Mouse (Mus musculus) hindbrain, embryonic 13.5 days (tissue): Measurements from ENCODE around the gene Foxj2. TPM values are rescaled to one million over a fixed set of nuclear protein-coding genes. Genes with fewer than 3 reads are reported as not detected.

Experiments
- ATAC-seq: fragments of 200-750 bp; cut with Nextera tagmentation; 2 replicates; pipeline ENCODE4 v1.8.0; 2017; ENCODE audit warnings: moderate TSS enrichment; ENCODE audit not compliant: low FRiP score
- H3K27ac ChIP-seq: fragments of 300-500 bp; sonication (generic); 2 replicates; pipeline ENCODE4 v1.5.1; 2015; ENCODE audit warnings: inconsistent platforms, mild to moderate bottlenecking, moderate library complexity
- H3K27me3 ChIP-seq: fragments of 300-500 bp; sonication (generic); 2 replicates; pipeline ENCODE4 v1.6.1; 2015; ENCODE audit warnings: mild to moderate bottlenecking, inconsistent platforms
- H3K36me3 ChIP-seq: fragments of 300-500 bp; sonication (generic); 2 replicates; pipeline ENCODE4 v1.6.1; 2015; ENCODE audit warnings: mild to moderate bottlenecking, inconsistent platforms
- H3K4me1 ChIP-seq: fragments of 300-500 bp; sonication (generic); replicated peaks from 2 replicates; pipeline ENCODE4 v1.6.1; 2015; ENCODE audit warnings: inconsistent platforms
- H3K4me2 ChIP-seq: fragments of 300-500 bp; sonication (generic); 2 replicates; pipeline ENCODE4 v1.6.1; 2015; ENCODE audit warnings: inconsistent platforms, mild to moderate bottlenecking, moderate library complexity
- H3K4me3 ChIP-seq: fragments of 300-500 bp; sonication (generic); 2 replicates; pipeline ENCODE4 v1.5.1; 2015; ENCODE audit warnings: mild to moderate bottlenecking, inconsistent platforms
- H3K9ac ChIP-seq: fragments of 300-500 bp; sonication (generic); 2 replicates; pipeline ENCODE4 v1.6.1; 2015; ENCODE audit warnings: mild to moderate bottlenecking, inconsistent platforms
- H3K9me3 ChIP-seq: fragments of 300-500 bp; sonication (generic); 2 replicates; pipeline ENCODE4 v1.6.1; 2016; ENCODE audit warnings: inconsistent platforms
- WGBS: fragments of 180-500 bp; shearing (Covaris S2); methylation state at CpG from one replicate; pipeline ENCODE4 v1.1.7; 2015; 5-methylcytosine and 5-hydroxymethylcytosine counted together
- polyA plus RNA-seq: library from polyadenylated mRNA; unstranded; fragments of >200 nt; fragmentation: Nextera tagmentation; extraction: Ambion mirVana; gene quantifications from 2 replicates; pipeline ENCODE4 v1.2.1, GENCODE M21; 2015

Foxj2 gene
- polyA plus RNA-seq, 1 experiment from 2014 or later = 6.2 TPM

DNA sequence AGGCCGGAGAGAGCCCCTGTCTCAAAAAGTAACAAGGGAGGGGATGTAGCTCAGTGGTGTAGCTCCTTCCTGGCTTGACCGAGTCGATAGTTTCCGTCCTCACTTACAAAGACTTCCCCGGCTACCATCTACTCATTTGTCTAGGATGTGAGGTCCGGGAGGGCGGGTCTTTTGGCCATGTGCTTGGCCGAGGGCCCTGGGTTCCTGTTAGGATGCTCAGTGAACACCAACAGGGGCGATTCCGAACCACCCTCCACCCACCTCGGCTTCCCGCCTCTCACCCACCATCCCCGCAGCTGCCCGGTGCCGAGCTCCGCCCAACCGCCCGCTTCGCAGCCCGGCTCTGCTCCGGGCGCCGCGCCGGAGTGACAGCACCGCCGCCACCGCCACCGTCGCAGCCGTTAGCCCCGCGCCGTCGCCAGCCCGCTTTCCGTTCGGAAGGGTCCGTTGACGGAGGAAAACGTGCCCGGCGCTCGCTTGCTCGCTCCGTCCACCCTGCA lies 18.4 kb upstream of the Foxj2 start, which contains the start of gene Slc2a3:
TSS of gene Slc2a3 (minus strand) at position 340 of the 500 bp plus-strand sequence.
- Histone ChIP-seq H3K4me1 (peaks cover 14% of the 10 kb centered on the region), H3K4me3 (peak within 1 kb of the TSS; percentile 63), H3K4me2 (peak within 1 kb of the TSS; percentile 91), H3K9me3 (no peaks in the 10 kb centered on the region), H3K27ac (peak within 1 kb of the TSS; percentile 35; the same call in 1 of the 2 replicates), H3K36me3 (no peaks in the 10 kb centered on the region), H3K27me3 (peaks cover 28% of the 10 kb centered on the region), H3K9ac (peak within 1 kb of the TSS; percentile 81)
- ATAC-seq = peak; percentile 75
- WGBS = 1% methylated on average over 45 of the region's 46 CpGs

DNA sequence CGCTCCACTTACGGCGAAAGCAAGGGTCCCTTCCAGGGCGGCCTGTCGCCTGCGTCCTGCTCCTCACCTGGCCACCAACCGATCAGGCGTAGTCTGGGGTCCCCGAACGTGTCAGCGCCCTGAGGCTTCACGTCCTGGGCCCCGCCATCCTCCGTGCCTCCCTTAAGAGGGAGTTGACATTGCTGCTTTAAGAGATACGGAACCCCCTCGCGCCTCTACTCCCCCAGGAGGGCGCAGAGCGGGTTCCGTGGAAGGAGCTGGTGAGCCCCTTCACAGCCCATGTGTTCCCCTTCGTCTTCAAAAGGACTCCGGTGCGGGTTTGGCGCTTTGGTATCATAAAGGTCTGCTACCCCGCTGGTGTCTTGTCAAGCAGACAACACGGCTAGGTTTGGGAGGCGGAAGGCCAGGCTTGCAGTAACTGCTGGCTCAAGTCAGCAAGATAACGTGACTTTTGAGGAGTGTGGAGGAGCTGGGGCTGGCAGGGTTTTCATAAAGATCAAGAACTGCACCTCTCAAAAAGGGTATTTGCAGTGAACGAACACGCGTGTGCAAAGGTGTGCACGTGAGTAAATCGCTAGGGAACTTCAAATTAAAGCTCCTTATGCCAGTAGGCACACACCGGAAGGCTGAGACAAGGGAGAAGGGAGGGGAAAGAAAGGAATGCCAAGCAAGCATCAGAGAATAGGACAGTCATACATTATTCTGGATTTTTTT lies 17.8 kb upstream of the Foxj2 start:
- H3K4me3 ChIP-seq = peak overlapping the region; percentile 63
- H3K27me3 ChIP-seq = peaks cover 28% of the 10 kb centered on the region
- H3K36me3 ChIP-seq = no peaks in the 10 kb centered on the region
- no peaks in the 10 kb centered on the region for H3K9me3 ChIP-seq
- H3K27ac ChIP-seq = peak overlapping the region; percentile 35; the same call in 1 of the 2 replicates
- peak overlapping the region; percentile 91 for H3K4me2 ChIP-seq
- peak overlapping the region; percentile 81 for H3K9ac ChIP-seq
- WGBS = 3% methylated on average over 34 of the region's 34 CpGs
- ATAC-seq = peak; percentile 78
- H3K4me1 ChIP-seq = peaks cover 14% of the 10 kb centered on the region

DNA sequence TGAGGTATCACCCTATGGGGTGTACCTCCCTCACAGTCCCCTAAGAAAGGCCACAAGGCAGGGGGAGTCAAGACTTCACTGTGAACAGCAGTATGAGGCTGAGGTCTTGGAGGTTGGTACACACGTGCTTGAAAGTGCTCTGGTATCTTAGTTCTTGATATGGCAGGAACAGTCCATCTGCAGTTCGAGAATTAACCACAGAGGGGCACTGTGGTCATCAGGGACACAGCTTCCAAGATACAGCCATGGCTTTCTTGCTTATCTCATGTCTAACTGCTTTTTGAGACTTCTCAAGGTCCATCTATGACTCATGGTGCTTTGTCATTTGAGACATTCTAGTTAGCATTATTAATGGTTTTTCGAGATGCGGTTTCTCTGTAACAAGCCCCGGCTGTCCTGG lies 15.3 kb upstream of the Foxj2 start:
- H3K4me1 ChIP-seq = peaks cover 14% of the 10 kb centered on the region
- H3K9ac ChIP-seq = no peak overlapping the region
- H3K4me3 ChIP-seq = no peak overlapping the region
- peaks cover 33% of the 10 kb centered on the region for H3K27me3 ChIP-seq
- H3K27ac ChIP-seq = no peak overlapping the region
- no peaks in the 10 kb centered on the region for H3K9me3 ChIP-seq
- ATAC-seq = no peak
- H3K36me3 ChIP-seq = no peaks in the 10 kb centered on the region
- no peak overlapping the region for H3K4me2 ChIP-seq
- WGBS = 35% methylated on average over 5 of the region's 5 CpGs

DNA sequence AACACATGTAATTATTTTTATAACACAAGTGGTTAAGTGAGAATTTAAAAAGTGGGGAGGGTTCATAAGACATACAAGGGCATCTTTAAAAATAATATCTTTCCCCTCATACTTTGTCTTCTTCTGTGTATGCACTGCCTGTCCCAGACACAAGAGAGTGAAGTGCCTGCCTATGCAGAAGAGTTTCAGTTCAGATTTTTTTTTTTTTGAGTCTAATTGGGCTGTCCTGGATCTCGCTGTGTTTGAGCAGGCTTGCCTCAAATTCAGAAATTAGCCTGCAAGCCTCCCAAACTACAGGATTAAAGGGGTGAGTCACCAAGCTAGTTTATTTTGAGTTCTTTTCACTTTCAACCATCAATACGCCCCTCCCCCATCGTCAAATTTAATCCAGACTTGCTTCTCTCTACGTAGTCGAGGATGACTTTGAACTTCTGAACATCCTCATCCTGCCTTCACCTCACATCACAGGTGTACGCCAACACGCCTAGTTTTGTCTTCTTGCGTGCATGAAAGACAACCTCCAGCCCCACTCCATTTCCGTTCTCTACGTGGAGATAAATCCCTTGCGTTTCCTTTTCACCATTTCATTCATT lies 9.6 kb upstream of the Foxj2 start:
- Histone ChIP-seq H3K27ac (peak overlapping the region; percentile 98), H3K36me3 (no peaks in the 10 kb centered on the region), H3K4me2 (peak overlapping the region; percentile 62), H3K4me1 (peaks cover 12% of the 10 kb centered on the region), H3K9me3 (no peaks in the 10 kb centered on the region), H3K27me3 (0 out of 2 replicates have a peak, but pooled peaks cover 5% of the 10 kb centered on the region), H3K4me3 (peak overlapping the region; percentile 66), H3K9ac (peak overlapping the region; percentile 62)
- ATAC-seq = peak; percentile 3; the same call in 1 of the 2 replicates
- under 1% methylated on average over 11 of the region's 11 CpGs for WGBS

DNA sequence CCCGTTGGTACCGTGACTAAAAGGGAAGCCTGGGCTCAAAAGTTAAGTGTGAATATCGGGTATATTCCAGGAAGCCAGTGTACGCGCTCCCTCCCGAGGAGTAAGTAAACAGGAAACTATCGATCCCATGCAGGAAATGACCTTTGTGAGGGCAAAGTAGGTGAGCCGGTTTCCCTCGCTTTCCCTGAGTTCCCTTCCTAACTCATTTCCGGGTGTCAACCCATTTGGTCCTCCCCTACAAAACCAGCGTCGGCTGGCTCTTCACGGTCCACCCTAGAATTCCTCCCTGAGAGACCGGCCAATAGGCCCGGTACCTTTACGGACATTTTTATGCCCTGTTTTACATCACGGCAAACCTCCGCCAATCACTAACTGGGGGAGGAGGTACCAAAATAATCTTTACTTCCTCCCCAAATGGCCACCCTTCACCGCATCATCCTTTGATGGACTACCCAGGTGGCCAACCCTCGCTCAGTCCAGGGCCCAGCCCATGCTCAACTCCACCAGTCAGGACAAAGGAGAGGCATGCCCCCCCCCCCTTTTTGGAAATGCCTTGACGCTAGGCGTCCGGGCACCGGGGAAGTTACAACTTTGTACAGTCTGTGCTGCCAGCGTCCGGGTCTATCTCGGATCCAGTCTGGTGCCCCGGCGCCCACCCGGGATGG lies 9.0 kb upstream of the Foxj2 start:
- H3K36me3 ChIP-seq = no peaks in the 10 kb centered on the region
- H3K4me2 ChIP-seq = peak overlapping the region; percentile 62
- peak overlapping the region; percentile 80 for H3K9ac ChIP-seq
- H3K9me3 ChIP-seq = no peaks in the 10 kb centered on the region
- WGBS = under 1% methylated on average over 30 of the region's 30 CpGs
- H3K4me1 ChIP-seq = peaks cover 12% of the 10 kb centered on the region
- 0 out of 2 replicates have a peak, but pooled peaks cover 5% of the 10 kb centered on the region for H3K27me3 ChIP-seq
- peak; percentile 100 for ATAC-seq
- H3K27ac ChIP-seq = peak overlapping the region; percentile 98
- peak overlapping the region; percentile 66 for H3K4me3 ChIP-seq

DNA sequence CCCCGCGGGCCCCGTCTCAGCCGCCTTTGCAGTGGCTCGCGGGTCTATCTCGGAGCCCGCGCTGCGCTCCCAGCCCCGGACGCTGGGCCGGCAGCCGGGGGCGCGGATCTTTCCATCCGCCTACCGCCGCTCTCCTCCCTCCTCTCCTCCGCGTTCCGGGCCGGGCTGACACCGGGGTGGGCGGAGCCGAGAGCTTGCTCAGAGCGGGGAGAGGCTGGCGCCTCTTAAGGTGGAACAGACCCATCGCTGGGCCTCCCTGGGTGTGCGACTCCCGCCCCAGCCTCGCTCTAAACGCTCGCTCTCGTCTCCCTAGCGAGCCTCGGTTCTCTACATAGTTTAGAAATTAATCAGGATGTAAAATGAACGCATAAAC lies 8.4 kb upstream of the Foxj2 start:
- peak; percentile 94 for ATAC-seq
- WGBS = under 1% methylated on average over 35 of the region's 38 CpGs
- peak overlapping the region; percentile 98 for H3K27ac ChIP-seq
- peak overlapping the region; percentile 62 for H3K4me2 ChIP-seq
- 0 out of 2 replicates have a peak, but pooled peaks cover 5% of the 10 kb centered on the region for H3K27me3 ChIP-seq
- H3K9ac ChIP-seq = peak overlapping the region; percentile 80
- H3K36me3 ChIP-seq = no peaks in the 10 kb centered on the region
- H3K4me1 ChIP-seq = peaks cover 12% of the 10 kb centered on the region
- H3K4me3 ChIP-seq = peak overlapping the region; percentile 66
- H3K9me3 ChIP-seq = no peaks in the 10 kb centered on the region

DNA sequence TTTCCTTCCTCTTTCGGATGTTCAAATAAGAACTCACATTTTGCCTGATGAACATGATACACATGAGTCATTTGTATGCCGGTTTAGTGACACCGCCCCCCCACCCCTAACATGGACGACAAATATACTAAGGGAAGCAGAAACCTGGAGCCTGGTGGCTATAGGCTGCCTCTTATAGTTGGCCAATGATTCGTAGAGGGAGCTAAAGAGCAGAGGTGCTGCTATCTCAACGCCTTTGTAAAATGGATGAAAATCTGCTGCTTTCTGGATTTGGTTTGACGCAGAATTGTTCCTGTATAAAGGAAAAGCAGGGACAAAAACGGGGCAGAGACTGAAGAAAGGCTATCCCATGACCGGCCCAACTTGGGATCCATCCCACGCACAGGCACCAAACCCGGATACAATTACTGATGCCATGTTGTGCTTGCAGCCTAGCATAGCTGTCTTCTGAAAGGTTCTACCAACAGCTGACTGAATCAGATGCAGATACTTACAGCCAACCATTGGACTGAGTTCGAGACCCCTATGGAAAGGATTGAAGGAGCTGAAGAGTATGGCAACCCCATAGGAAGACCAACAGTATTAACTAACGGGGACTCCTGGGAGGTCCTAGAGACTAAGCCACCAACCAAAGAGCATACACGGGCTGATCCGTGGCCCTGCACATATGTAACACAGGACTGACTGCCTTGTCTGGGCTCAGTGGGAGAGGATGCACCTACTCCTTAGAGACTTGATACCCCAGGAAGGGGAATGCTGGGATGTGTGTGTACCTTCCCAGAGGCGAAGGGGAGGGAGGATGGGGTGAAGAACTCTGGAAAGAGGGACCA lies 7.7 kb upstream of the Foxj2 start:
- 26% methylated on average over 16 of the region's 16 CpGs for WGBS
- ATAC-seq = no peak
- peak overlapping the region; percentile 98 for H3K27ac ChIP-seq

DNA sequence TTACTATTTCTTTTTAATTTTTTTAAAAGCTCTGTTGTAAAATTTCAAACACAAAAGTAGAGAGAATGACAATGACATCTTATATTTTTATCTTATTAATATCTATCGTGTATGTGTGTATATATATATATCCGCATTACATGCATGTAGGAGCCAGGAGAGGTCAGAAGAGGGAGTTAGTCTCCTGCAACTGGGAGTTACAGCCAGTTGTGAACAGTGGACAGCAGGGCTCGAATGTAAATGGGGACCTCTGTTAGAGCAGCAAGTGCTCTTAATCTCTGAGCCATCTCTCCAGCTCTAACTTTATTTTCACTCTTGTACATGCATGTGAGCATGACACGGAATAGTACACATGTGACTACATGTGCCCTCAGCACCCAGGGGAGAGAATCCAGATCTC lies 7.0 kb upstream of the Foxj2 start:
- no peak overlapping the region for H3K4me3 ChIP-seq
- no peaks in the 10 kb centered on the region for H3K36me3 ChIP-seq
- 0 out of 2 replicates have a peak, but pooled peaks cover 5% of the 10 kb centered on the region for H3K27me3 ChIP-seq
- no peaks in the 10 kb centered on the region for H3K9me3 ChIP-seq
- 92% methylated on average over 4 of the region's 4 CpGs for WGBS
- no peak overlapping the region for H3K4me2 ChIP-seq
- no peak for ATAC-seq
- H3K4me1 ChIP-seq = peaks cover 12% of the 10 kb centered on the region
- H3K27ac ChIP-seq = no peak overlapping the region
- H3K9ac ChIP-seq = no peak overlapping the region

More for the DNA sequence above, 7.7 kb upstream of the Foxj2 start:
- Histone ChIP-seq H3K9ac (peak overlapping the region; percentile 80), H3K4me2 (peak overlapping the region; percentile 62), H3K9me3 (no peaks in the 10 kb centered on the region), H3K4me3 (peak overlapping the region; percentile 66), H3K36me3 (no peaks in the 10 kb centered on the region), H3K4me1 (peaks cover 12% of the 10 kb centered on the region), H3K27me3 (0 out of 2 replicates have a peak, but pooled peaks cover 5% of the 10 kb centered on the region)

DNA sequence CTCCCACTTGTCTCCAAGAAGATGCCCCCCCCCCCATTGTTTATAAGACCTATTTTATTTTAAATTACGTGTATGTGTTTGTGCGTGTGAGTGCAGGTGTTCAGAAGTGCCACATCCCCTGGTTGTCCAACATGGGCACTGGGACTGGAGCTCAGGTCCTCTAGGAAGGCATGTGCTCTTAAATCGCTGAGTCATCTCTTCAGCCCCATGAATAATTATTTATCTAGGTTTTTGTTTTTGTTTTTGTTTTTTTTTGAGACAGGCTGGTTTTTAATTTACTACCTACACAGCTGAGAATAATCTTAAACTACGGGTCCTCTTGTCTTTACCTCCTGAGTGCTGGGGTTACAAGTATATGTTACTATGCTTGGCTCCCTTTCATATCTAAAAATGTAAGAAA lies 6.1 kb upstream of the Foxj2 start:
- H3K4me2 ChIP-seq = no peak overlapping the region
- no peaks in the 10 kb centered on the region for H3K36me3 ChIP-seq
- 0 out of 2 replicates have a peak, but pooled peaks cover 2% of the 10 kb centered on the region for H3K27me3 ChIP-seq
- H3K9me3 ChIP-seq = no peaks in the 10 kb centered on the region
- peaks cover 12% of the 10 kb centered on the region for H3K4me1 ChIP-seq
- no peak overlapping the region for H3K4me3 ChIP-seq
- 90% methylated on average over 4 of the region's 4 CpGs for WGBS
- no peak overlapping the region for H3K9ac ChIP-seq
- ATAC-seq = no peak
- H3K27ac ChIP-seq = no peak overlapping the region

DNA sequence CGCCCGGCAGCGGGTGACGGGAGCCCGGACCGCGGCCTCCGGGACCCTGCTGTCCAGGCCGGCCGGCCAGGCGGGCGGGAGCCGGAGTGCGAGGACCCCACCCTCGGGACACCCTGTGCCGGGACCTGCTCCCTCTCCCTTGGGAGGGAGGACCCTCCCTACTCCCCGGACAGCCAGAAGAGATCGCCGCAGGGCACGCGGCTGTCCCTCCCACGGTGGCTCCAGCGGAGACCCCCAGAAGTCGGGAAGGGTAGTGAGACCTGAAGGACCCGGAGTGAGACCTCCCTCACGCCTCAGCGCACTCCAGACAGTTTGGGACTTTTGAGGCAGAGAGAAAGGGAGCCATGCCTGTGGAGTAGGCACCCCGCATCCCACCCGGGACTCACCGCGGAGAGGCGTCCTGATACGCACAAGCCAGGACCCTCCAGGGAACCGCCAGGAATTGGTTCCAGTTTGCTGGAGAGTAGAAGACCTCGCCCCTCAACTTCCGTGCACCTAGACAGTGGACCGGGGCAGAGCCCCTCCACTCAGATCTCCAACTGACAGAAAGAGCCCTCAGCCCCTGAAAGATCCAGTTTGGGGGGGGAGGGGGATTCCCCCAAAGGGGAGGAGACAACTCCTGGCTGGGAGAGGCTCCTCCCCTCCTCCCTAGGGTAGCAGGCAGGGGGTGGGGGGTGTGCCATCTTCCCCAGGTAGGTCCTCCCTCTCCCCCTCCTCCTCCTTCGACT lies 521 bp downstream of the Foxj2 start:
- H3K4me1 ChIP-seq = peaks cover 42% of the 10 kb centered on the region
- H3K27me3 ChIP-seq = no peaks in the 10 kb centered on the region
- H3K4me3 ChIP-seq = peak overlapping the region; percentile 96
- under 1% methylated on average over 31 of the region's 38 CpGs for WGBS
- H3K9ac ChIP-seq = peak overlapping the region; percentile 97
- peak overlapping the region; percentile 87 for H3K4me2 ChIP-seq
- H3K36me3 ChIP-seq = no peaks in the 10 kb centered on the region
- H3K9me3 ChIP-seq = no peaks in the 10 kb centered on the region
- ATAC-seq = peak; percentile 77
- peak overlapping the region; percentile 71 for H3K27ac ChIP-seq
